Mouse (Mus musculus) lung, adult 2 months (tissue): ENCODE measurements around the gene Pdcl3.

Experiments used
- CTCF ChIP-seq: fragments of 200-500 bp; IDR thresholded peaks from 2 replicates; pipeline ENCODE4 v1.5.1; 2011; ENCODE audit warnings: mild to moderate bottlenecking, low read length, control low read depth; ENCODE audit not compliant: insufficient read depth
- POLR2A ChIP-seq: fragments of 200-500 bp; IDR thresholded peaks from 2 replicates; pipeline ENCODE4 v1.6.1; 2011; ENCODE audit warnings: low read depth, mild to moderate bottlenecking, control low read depth, low read length, borderline replicate concordance; ENCODE audit errors: extremely low read depth

GRCm38 (mm10) chr1:39025142-39025541 lies 39.7 kb downstream of the Pdcl3 start:
- TF ChIP-seq POLR2A: no peak
- TF ChIP-seq CTCF: no peak
